Mouse (Mus musculus) forebrain, embryonic 11.5 days (tissue): ENCODE results near the gene Tctn1. TPM values are rescaled to one million over a fixed set of nuclear protein-coding genes. Genes with fewer than 3 reads are reported as not detected.

Experiments
- ATAC-seq: fragments of 200-750 bp; cut with Nextera tagmentation; replicated peaks from 2 replicates; pipeline ENCODE4 v1.8.0; 2017; ENCODE audit warnings: moderate TSS enrichment; ENCODE audit not compliant: low FRiP score
- DNase-seq: peaks from one replicate; pipeline ENCODE4 v3.0.0-alpha.2; 2017; ENCODE audit warnings: low spot score
- H3K27ac ChIP-seq: fragments of 300-500 bp; sonication (generic); 2 replicates; pipeline ENCODE4 v1.5.1; 2014; ENCODE audit warnings: low read depth, low read length
- H3K27me3 ChIP-seq: fragments of 300-500 bp; sonication (generic); 2 replicates; pipeline ENCODE4 v1.6.1; 2014; ENCODE audit warnings: mild to moderate bottlenecking, low read length, mixed read lengths; ENCODE audit not compliant: control insufficient read depth, insufficient read depth
- H3K36me3 ChIP-seq: fragments of 300-500 bp; sonication (generic); 2 replicates; pipeline ENCODE4 v1.6.1; 2014; ENCODE audit warnings: mild to moderate bottlenecking, low read length, moderate library complexity, mixed read lengths; ENCODE audit not compliant: control insufficient read depth, insufficient read depth
- H3K4me1 ChIP-seq: fragments of 300-500 bp; sonication (generic); replicated peaks from 2 replicates; pipeline ENCODE4 v1.6.1; 2014; ENCODE audit warnings: low read length, mixed read lengths; ENCODE audit not compliant: control insufficient read depth, insufficient read depth
- H3K4me2 ChIP-seq: fragments of 300-500 bp; sonication (generic); 2 replicates; pipeline ENCODE4 v1.6.1; 2014; ENCODE audit warnings: low read depth, mild to moderate bottlenecking, low read length, moderate library complexity, mixed read lengths; ENCODE audit not compliant: severe bottlenecking
- H3K4me3 ChIP-seq: fragments of 300-500 bp; sonication (generic); 2 replicates; pipeline ENCODE4 v1.5.1; 2014; ENCODE audit warnings: low read depth, low read length
- H3K9ac ChIP-seq: fragments of 300-500 bp; sonication (generic); 2 replicates; pipeline ENCODE4 v1.6.1; 2014; ENCODE audit warnings: low read length
- H3K9me3 ChIP-seq: fragments of 300-500 bp; sonication (generic); 2 replicates; pipeline ENCODE4 v1.6.1; 2016; ENCODE audit warnings: low read length, mixed read lengths; ENCODE audit not compliant: control insufficient read depth
- WGBS: fragments of 180-500 bp; shearing (Covaris S2); extraction: QIAGEN DNeasy Blood & Tissue Kit; methylation state at CpG from one replicate; pipeline ENCODE4 v1.1.7; 2014; 5-methylcytosine and 5-hydroxymethylcytosine counted together
- polyA plus RNA-seq: library from polyadenylated mRNA; unstranded; fragments of >200 nt; fragmentation: Nextera tagmentation; extraction: Ambion mirVana; gene quantifications from 2 replicates; pipeline ENCODE4 v1.2.1, GENCODE M21; 2014

Tctn1 gene
- polyA plus RNA-seq, 1 experiment from 2014 or later: 7.5 TPM

DNA sequence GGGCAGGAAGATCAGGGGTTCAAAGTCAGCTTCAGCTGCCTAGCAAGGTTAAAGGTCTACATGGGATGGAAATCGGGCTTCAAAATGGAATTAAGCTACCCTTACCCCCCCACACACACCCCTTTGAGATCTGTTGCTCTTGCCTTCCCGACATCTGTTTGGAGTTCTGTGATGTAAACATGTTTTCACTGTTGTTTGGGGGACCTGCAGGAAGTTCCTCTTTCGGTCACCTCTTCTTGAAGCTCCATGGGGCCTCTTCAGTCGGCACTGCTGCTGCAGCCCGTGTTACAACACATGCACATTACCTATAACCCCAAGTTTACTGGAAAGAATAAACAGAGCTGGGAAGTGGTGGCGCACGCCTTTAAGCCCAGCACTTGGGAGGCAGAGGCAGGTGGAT, 2.9 kb upstream of the Tctn1 start:
- Histone ChIP-seq H3K4me2 (no peak overlapping the region), H3K4me1 (peaks cover 4% of the 10 kb centered on the region; the same call in 1 of the 2 replicates), H3K27me3 (no peaks in the 10 kb centered on the region), H3K9me3 (no peaks in the 10 kb centered on the region), H3K9ac (no peak overlapping the region), H3K27ac (no peak overlapping the region), H3K4me3 (no peak overlapping the region), H3K36me3 (no peaks in the 10 kb centered on the region)
- no peak for DNase-seq
- ATAC-seq: no peak
- 81% methylated on average over 7 of the region's 7 CpGs for WGBS

DNA sequence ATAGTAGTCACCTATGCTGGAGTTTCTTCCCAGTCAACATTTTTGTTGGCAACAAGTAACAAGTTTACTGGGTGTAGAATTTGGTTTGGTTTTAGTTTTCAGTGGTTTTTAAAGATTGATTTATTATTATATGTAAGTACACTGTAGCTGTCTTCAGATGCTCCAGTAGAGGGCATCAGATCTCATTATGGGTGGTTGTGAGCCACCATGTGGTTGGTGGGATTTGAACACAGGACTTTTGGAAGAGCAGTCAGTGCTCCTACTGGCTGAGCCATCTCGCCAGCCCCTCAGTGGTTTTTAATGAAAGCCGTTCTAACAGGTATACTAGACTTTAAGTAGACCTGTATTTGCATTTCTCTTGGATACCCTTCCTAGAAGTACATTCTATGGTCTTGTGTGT, 1.7 kb upstream of the Tctn1 start:
- WGBS: 92% methylated on average over 2 of the region's 2 CpGs
- ATAC-seq: no peak

DNA sequence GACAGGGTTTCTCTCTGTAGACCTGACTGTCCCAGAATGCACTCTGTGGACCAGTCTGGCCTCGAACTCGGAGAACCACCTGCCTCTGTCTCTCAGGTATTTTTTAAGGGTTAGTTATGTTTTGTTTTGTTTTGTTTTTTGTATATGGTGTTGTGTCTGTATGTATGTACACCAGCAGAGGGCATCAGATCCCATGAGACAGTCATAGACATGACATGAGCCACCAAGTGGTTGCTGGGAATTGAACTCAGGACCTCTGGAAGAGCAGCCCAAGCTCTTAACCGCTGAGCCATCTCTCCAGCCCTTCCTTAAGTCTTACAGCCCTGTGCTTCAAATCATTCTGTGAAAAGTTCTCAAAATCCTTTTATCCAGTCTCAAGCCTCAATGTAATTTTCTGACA, 927 bp upstream of the Tctn1 start:
- ATAC-seq (no peak), DNase-seq (no peak)
- H3K27ac ChIP-seq: no peak overlapping the region
- WGBS: 74% methylated on average over 3 of the region's 3 CpGs
- no peak overlapping the region for H3K9ac ChIP-seq
- no peaks in the 10 kb centered on the region for H3K27me3 ChIP-seq
- H3K9me3 ChIP-seq: no peaks in the 10 kb centered on the region
- H3K4me3 ChIP-seq: no peak overlapping the region
- H3K4me2 ChIP-seq: no peak overlapping the region
- no peaks in the 10 kb centered on the region for H3K36me3 ChIP-seq
- H3K4me1 ChIP-seq: peaks cover 4% of the 10 kb centered on the region; the same call in 1 of the 2 replicates

More for the DNA sequence above, 1.7 kb upstream of the Tctn1 start:
- no peaks in the 10 kb centered on the region for H3K36me3 ChIP-seq
- no peaks in the 10 kb centered on the region for H3K9me3 ChIP-seq
- H3K4me1 ChIP-seq: peaks cover 4% of the 10 kb centered on the region; the same call in 1 of the 2 replicates
- no peak overlapping the region for H3K9ac ChIP-seq
- no peak overlapping the region for H3K27ac ChIP-seq
- H3K27me3 ChIP-seq: no peaks in the 10 kb centered on the region
- no peak overlapping the region for H3K4me2 ChIP-seq
- no peak for DNase-seq
- no peak overlapping the region for H3K4me3 ChIP-seq

DNA sequence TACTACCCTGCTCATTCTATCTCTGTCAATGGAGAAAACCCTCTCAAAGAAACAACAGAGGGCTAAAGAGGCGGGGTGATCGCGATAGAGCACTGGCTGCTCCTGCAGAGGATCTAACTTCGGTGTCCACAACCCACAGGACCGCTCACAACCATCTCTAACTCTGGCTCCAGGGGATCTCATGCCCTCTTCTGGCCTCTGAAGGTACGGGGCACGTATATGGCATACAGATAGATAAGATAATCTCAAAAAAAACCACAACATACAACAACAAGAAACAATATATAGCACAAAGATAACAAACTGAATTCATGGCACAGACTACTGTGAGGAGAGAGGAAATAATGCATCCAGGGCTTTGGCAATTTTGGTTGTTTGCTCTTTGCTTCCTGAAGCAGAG, 2.2 kb downstream of the Tctn1 start:
- H3K9me3 ChIP-seq: no peaks in the 10 kb centered on the region
- ATAC-seq (no peak), DNase-seq (no peak)
- no peak overlapping the region for H3K9ac ChIP-seq
- H3K4me3 ChIP-seq: no peak overlapping the region
- no peak overlapping the region for H3K4me2 ChIP-seq
- H3K4me1 ChIP-seq: peaks cover 4% of the 10 kb centered on the region; the same call in 1 of the 2 replicates
- 67% methylated on average over 7 of the region's 7 CpGs for WGBS
- H3K27ac ChIP-seq: no peak overlapping the region
- no peaks in the 10 kb centered on the region for H3K27me3 ChIP-seq
- H3K36me3 ChIP-seq: peaks cover 5% of the 10 kb centered on the region

- ATAC-seq: no peak
These were observed 6.1 kb downstream of the Tctn1 start for GRCm38 (mm10) chr5:122258027-122258741.

DNA sequence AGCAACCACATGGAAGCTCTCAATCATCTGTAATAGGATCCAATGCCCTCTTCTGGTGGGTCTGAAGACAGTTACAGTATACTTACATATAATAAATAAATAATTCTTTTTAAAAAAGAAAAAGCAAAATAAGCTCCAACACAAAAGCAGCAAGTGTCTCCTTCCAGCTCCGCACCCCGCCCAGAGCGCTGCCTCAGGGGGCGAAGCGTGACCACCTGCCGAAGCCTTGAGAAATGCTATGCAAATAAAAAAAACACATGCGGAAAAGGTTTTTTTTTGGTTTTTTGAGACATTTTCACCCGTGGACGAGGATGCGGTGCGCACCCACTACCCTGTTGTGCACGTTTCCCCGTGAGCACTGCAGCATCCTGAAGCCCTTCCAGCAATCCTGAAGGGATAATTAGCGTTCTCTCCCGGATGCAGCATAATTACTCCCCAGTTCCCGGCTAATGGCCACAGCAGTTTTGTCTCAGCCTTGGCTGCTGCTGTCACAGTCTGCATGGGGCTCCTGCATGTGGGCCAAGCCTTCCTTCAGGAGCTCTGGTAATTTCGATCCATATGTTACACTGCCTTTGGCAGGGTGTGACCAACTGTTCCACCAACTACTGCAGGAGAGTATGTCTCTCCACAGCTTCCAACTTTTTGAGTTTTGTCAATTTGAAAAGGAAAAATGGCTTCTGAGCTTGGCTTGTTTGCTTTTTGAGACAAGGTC, 12.2 kb downstream of the Tctn1 start:
- Histone ChIP-seq H3K4me2 (no peak overlapping the region), H3K36me3 (peaks cover 4% of the 10 kb centered on the region), H3K9me3 (no peaks in the 10 kb centered on the region), H3K9ac (no peak overlapping the region), H3K27me3 (no peaks in the 10 kb centered on the region), H3K27ac (no peak overlapping the region), H3K4me3 (no peak overlapping the region), H3K4me1 (no peaks in the 10 kb centered on the region)
- 87% methylated on average over 17 of the region's 17 CpGs for WGBS
- ATAC-seq (no peak), DNase-seq (no peak)

More at GRCm38 (mm10) chr5:122258027-122258741, 6.1 kb downstream of the Tctn1 start:
- H3K4me3 ChIP-seq: no peak overlapping the region
- H3K4me1 ChIP-seq: no peaks in the 10 kb centered on the region
- H3K4me2 ChIP-seq: no peak overlapping the region
- no peak overlapping the region for H3K9ac ChIP-seq
- no peaks in the 10 kb centered on the region for H3K27me3 ChIP-seq
- WGBS: 86% methylated on average over 6 of the region's 6 CpGs
- H3K9me3 ChIP-seq: no peaks in the 10 kb centered on the region
- no peak for DNase-seq
- H3K36me3 ChIP-seq: peaks cover 10% of the 10 kb centered on the region
- H3K27ac ChIP-seq: no peak overlapping the region

DNA sequence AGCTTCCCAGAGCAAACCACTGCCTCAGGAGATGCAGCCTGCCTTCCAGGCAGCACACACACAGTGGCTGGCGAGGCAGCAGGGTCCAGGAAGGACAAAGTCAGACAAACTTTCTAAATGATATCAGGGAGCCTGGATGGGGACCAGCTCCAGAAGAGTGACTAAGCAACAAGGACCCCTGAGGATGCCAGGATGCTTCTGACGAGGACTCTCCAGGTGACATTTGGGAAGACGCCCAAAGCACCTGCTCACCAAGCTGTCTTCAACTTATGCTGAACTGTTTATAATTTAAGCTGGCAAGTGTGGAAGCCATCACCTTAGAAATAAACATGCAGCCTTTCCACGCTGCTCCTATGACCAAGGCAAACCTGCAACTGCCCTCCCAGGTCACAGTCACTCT, 15.0 kb downstream of the Tctn1 start:
- ATAC-seq: no peak

GRCm38 (mm10) chr5:122247934-122248333, 16.3 kb downstream of the Tctn1 start:
- no peak overlapping the region for H3K4me3 ChIP-seq
- H3K27me3 ChIP-seq: no peaks in the 10 kb centered on the region
- no peaks in the 10 kb centered on the region for H3K9me3 ChIP-seq
- H3K36me3 ChIP-seq: no peaks in the 10 kb centered on the region; the same call in 1 of the 2 replicates
- no peak overlapping the region for H3K9ac ChIP-seq
- ATAC-seq (no peak), DNase-seq (no peak)
- peaks cover 5% of the 10 kb centered on the region; the same call in 1 of the 2 replicates for H3K4me1 ChIP-seq
- H3K27ac ChIP-seq: no peak overlapping the region
- no peak overlapping the region for H3K4me2 ChIP-seq
- 94% methylated on average over 7 of the region's 7 CpGs for WGBS

More for the DNA sequence above, 15.0 kb downstream of the Tctn1 start:
- Histone ChIP-seq H3K4me2 (no peak overlapping the region), H3K4me3 (no peak overlapping the region), H3K27ac (no peak overlapping the region), H3K4me1 (peaks cover 5% of the 10 kb centered on the region; the same call in 1 of the 2 replicates), H3K36me3 (no peaks in the 10 kb centered on the region; the same call in 1 of the 2 replicates), H3K27me3 (no peaks in the 10 kb centered on the region), H3K9ac (no peak overlapping the region), H3K9me3 (no peaks in the 10 kb centered on the region)
- WGBS: 90% methylated on average over 4 of the region's 4 CpGs
- DNase-seq: no peak
